Mouse (Mus musculus) E14TG2a.4 (cell line): ENCODE measurements around the gene AA467197.

Experiments used
- H3K27me3 ChIP-seq: 2 replicates; pipeline ENCODE4 v1.6.1; 2014; ENCODE audit warnings: low read length, control low read depth; ENCODE audit not compliant: insufficient read depth
- H3K36me3 ChIP-seq: 2 replicates; pipeline ENCODE4 v1.6.1; 2014; ENCODE audit warnings: low read length, control low read depth; ENCODE audit not compliant: insufficient read depth
- H3K4me1 ChIP-seq: replicated peaks from 2 replicates; pipeline ENCODE4 v1.6.1; 2014; ENCODE audit warnings: low read depth, low read length, control low read depth
- H3K4me3 ChIP-seq: replicated peaks from 2 replicates; pipeline ENCODE4 v1.5.1; 2014; ENCODE audit warnings: mild to moderate bottlenecking, low read length
- H3K9me3 ChIP-seq: 2 replicates; pipeline ENCODE4 v1.6.1; 2014; ENCODE audit warnings: low read length, control low read depth
- CTCF ChIP-seq: conservative IDR thresholded peaks from 2 replicates; pipeline ENCODE4 v1.5.1; 2014; ENCODE audit warnings: low read length
- NANOG ChIP-seq: IDR thresholded peaks from 2 replicates; pipeline ENCODE4 v1.6.1; 2014; ENCODE audit warnings: borderline replicate concordance, low read length, mixed read lengths
- POU5F1 ChIP-seq: IDR thresholded peaks from 2 replicates; pipeline ENCODE4 v1.6.1; 2014; ENCODE audit warnings: low read length, borderline replicate concordance

Gene AA467197

DNA sequence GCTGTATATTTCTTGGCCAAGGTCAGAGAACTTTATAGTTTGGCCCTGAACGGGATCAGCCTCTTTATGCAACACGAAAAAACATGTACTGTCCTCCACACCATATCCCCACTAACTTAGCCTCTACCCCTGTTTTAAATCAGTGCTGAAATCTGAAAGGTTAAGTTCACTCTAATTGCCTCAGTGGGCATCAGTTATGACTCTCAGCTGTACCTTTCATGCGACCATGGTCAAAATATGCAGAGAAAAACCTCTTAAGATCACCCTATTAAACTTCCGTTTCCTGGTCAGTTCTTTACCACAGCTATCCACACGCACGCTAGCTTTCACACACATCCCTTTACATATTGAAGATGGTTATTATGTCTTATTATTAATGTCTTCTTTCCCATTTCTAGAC, 6.9 kb upstream of the AA467197 start:
- Histone ChIP-seq H3K36me3 (peaks cover 15% of the 10 kb centered on the region), H3K9me3 (peaks cover 47% of the 10 kb centered on the region), H3K4me1 (peaks cover 4% of the 10 kb centered on the region; the same call in 1 of the 2 replicates), H3K4me3 (peak overlapping the region; percentile 90; the same call in 1 of the 2 replicates), H3K27me3 (peaks cover 10% of the 10 kb centered on the region)
- TF ChIP-seq NANOG, result no peak
- no peak for TF ChIP-seq POU5F1
- no peak for TF ChIP-seq CTCF

DNA sequence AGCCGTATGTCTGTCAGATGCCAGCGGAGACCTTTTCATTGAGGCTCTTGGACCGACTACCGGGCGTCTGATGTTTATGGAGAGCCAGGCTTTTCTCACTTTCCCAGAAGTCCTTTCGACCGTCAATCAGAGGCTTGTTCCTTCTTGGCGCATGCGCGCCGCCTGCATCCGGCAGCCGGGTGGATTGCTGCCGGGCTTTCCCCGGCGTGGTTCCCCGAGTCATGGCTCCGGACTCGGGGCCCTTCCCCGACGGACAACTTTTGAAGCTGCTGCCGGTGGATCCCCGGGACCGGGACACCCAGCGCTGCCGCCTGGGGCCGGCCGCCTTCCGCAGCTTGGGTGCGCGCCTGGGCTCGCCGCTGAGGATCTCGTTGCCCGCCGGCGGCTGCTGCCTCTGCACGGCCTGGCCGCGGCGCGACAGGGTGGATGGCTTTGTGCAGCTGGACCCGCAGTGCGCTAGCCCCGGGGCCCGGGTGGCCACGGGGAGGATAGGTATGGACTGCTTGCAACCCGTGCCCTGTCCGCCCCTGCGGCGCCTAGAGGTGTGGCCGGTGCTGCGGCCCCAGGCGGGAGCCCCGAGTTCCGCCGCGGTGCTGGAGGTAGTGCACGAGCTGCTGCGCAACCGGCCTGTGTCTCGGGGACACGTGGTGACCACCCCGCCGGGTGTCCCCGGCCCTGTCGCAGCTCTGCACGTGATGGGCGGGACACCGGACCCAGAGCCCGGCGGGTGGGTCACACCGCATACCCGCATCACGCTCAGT, 6.1 kb upstream of the AA467197 start:
- TF ChIP-seq NANOG (no peak), POU5F1 (no peak), CTCF (no peak)
- Histone ChIP-seq H3K4me3 (peak overlapping the region; percentile 90), H3K9me3 (peaks cover 44% of the 10 kb centered on the region), H3K36me3 (peaks cover 15% of the 10 kb centered on the region), H3K4me1 (peaks cover 4% of the 10 kb centered on the region; the same call in 1 of the 2 replicates), H3K27me3 (peaks cover 10% of the 10 kb centered on the region)

DNA sequence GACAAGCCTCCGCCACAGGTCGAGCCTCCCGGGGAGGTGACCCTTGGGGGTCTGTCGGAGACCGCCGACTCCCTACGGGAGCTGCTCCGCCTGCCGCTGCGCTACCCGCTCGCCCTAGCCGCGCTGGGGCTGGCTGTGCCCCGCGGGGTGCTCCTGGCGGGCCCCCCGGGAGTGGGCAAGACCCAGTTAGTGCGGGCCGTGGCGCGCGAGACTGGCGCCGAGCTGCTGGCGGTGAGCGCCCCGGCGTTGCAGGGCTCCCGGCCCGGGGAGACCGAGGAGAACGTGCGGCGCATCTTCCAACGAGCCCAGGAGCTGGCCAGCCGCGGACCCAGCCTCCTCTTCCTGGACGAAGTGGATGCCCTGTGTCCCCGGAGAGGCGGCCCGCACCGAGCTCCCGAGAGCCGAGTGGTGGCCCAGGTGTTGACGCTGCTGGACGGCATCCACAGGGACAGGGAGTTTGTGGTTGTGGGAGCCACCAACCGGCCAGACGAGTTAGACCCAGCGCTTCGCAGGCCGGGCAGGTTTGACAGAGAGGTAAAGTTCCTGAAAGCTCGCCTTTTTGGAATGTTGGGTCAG, 5.5 kb upstream of the AA467197 start:
- H3K36me3 ChIP-seq, result peaks cover 15% of the 10 kb centered on the region
- TF ChIP-seq CTCF (no peak), POU5F1 (no peak), NANOG (no peak)
- peaks cover 4% of the 10 kb centered on the region; the same call in 1 of the 2 replicates for H3K4me1 ChIP-seq
- peak overlapping the region; percentile 90 for H3K4me3 ChIP-seq
- peaks cover 10% of the 10 kb centered on the region for H3K27me3 ChIP-seq
- H3K9me3 ChIP-seq, result peaks cover 38% of the 10 kb centered on the region

DNA sequence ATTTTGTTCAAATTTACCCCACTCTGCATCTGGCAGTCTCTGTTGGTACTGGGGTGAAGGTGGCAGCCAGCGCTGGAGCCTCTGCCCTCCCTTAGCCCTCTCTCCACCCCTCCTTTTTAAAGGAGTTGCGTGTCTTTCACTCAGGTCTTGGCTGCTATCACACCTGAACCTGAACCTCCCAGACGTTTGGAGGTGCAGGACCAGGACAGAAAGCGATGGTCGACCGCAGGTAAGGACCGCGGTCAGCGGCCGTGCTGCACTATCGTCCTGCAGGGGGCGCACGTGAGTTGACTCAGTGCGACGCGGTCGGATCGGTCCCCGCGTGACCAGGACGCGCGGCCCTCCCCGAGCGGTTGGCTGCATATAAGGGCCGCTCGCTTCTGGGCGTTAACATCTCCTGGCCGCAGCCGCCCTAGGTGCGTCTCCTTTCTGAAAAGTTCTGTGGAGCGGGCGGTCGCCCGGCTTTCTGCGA, 776 bp downstream of the AA467197 start:
- TF ChIP-seq CTCF (peak; percentile 47), NANOG (no peak)
- H3K4me3 ChIP-seq, result peak overlapping the region; percentile 66
- no peaks in the 10 kb centered on the region for H3K4me1 ChIP-seq
- H3K36me3 ChIP-seq, result peaks cover 9% of the 10 kb centered on the region
- H3K27me3 ChIP-seq, result peaks cover 14% of the 10 kb centered on the region; the same call in 1 of the 2 replicates
- no peaks in the 10 kb centered on the region for H3K9me3 ChIP-seq

DNA sequence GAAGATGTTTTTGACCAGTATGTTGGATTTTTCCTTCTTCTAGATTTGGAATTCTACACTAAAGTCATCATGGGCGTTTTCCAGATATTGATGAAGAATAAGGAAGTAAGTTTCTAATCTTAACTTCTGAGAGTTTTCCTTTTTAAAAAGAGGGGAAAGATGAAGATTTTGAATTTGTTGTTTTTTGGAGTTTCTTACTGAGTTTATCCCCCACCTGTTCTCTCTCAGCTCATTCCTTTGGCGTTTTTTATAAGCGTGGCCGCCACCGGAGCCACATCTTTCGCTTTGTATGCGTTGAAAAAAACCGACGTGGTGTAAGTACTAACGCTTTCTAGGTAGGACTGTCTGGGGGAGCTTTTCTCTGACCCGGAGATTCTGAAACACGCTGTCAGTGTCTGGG, 1.2 kb downstream of the AA467197 start:
- Histone ChIP-seq H3K9me3 (no peaks in the 10 kb centered on the region), H3K4me1 (no peaks in the 10 kb centered on the region), H3K4me3 (peak overlapping the region; percentile 66), H3K36me3 (peaks cover 6% of the 10 kb centered on the region), H3K27me3 (peaks cover 14% of the 10 kb centered on the region; the same call in 1 of the 2 replicates)
- TF ChIP-seq POU5F1 (no peak), CTCF (no peak), NANOG (no peak)

GRCm38 (mm10) chr2:122638673-122639072, 1.9 kb downstream of the AA467197 start:
- no peak overlapping the region for H3K4me3 ChIP-seq
- no peaks in the 10 kb centered on the region for H3K4me1 ChIP-seq
- TF ChIP-seq NANOG (no peak), CTCF (no peak), POU5F1 (no peak)
- H3K27me3 ChIP-seq, result peaks cover 14% of the 10 kb centered on the region; the same call in 1 of the 2 replicates
- H3K36me3 ChIP-seq, result no peaks in the 10 kb centered on the region
- H3K9me3 ChIP-seq, result no peaks in the 10 kb centered on the region

GRCm38 (mm10) chr2:122652096-122653084, 15.6 kb downstream of the AA467197 start:
- no peak overlapping the region for H3K4me3 ChIP-seq
- H3K4me1 ChIP-seq, result no peaks in the 10 kb centered on the region
- H3K9me3 ChIP-seq, result peaks cover 55% of the 10 kb centered on the region
- no peaks in the 10 kb centered on the region for H3K36me3 ChIP-seq
- no peaks in the 10 kb centered on the region for H3K27me3 ChIP-seq
- TF ChIP-seq CTCF (no peak), POU5F1 (no peak), NANOG (no peak)

DNA sequence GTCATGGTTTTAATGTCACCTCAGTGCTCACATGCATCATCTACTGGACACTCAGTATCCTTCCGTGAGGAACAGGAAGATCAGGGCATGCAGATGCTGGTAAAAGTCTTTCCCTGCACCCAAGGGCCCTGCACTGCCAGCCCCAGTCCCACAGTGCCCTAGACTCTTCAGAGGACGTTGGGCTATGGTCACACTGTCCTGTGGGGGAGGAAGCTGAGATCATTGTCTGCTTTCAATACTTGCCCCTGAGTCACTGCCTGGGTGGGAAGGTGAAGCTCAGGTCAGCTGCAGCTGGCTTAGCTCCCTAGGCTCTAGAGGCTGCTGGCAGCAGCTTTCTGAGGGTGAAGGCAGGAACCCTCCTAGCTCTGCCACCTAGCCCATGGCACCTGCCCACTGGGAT, 19.3 kb downstream of the AA467197 start:
- Histone ChIP-seq H3K27me3 (no peaks in the 10 kb centered on the region), H3K4me3 (no peak overlapping the region), H3K36me3 (no peaks in the 10 kb centered on the region), H3K4me1 (no peaks in the 10 kb centered on the region), H3K9me3 (peaks cover 70% of the 10 kb centered on the region)
- TF ChIP-seq NANOG (no peak), CTCF (no peak), POU5F1 (no peak)
